Mouse (Mus musculus) left cerebral cortex, postnatal 14 days (tissue): ENCODE measurements around the gene Olfr538. TPM values are rescaled to one million over a fixed set of nuclear protein-coding genes. Genes with fewer than 3 reads are reported as not detected.
"Not testable (repeated sequence)": the region's sequence is repeated elsewhere in the genome, so short reads cannot be mapped to it uniquely, and the experiment has no call there.

Source experiments
- DNase-seq, 2 experiments: peaks; one replicate each; pipeline ENCODE4 v3.0.0; 2021 to 2022; ENCODE audit warnings: low spot score in 2 of 2, mixed read lengths in 1 of 2
- intact Hi-C: fragments of 180-260 bp; cut with DNase I; formaldehyde crosslinking; loops from one replicate; pipeline ENCODE4 v1.15.1; 2025
- long read RNA-seq, 2 experiments: library from polyadenylated mRNA; stranded (forward); transcript quantifications; one replicate each; pipeline ENCODE4 v2.0.0; 2021
- total RNA-seq, 2 experiments: library from RNA; stranded (reverse); gene quantifications; 2 replicates each; pipeline ENCODE4 v1.2.3; 2021

The Olfr538 gene
- not detected for total RNA-seq
- long read RNA-seq, experiment 1, result 0 reads
- long read RNA-seq, experiment 2, result 0 reads

GRCm38 (mm10) chr7:140567586-140567985 lies at the start of gene Olfr538:
TSS of gene Olfr538 (plus strand) at chr7:140567886.
- intact Hi-C loops, result no loop called here
- no peak for DNase-seq

DNA sequence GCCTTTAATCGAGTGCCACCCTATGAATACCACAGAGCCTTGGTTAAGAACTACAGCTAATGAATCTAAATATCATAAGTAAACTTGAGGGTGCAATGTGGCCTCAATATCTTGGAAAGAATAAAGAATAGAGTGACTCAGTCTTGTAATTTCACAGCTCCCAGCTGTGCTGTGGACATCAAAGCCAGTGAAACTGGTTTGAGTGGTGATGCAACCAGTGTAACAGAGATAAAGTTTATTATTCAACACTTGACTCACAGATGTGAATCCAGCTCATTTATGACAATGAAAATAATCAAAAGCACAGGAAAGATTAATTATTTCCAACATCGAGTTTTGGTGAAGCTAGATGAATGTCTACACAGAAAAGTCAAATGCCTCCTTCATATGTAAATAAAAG lies 27.9 kb upstream of the Olfr538 start:
- no peak for DNase-seq
- intact Hi-C loops, result no loop called here

GRCm38 (mm10) chr7:140600969-140601368 lies 33.3 kb downstream of the Olfr538 start, which contains the start of gene Olfr46:
TSS of gene Olfr46 (plus strand) at chr7:140601269.
- DNase-seq, intact Hi-C loops: not testable (repeated sequence)

Other genes starting within 250 kb of the Olfr538 start
- gene Olfr525, start 247.0 kb upstream of the Olfr538 start, total RNA-seq, result not detected
- not detected for gene Olfr527, start 233.9 kb upstream of the Olfr538 start, total RNA-seq
- gene Olfr60, start 206.2 kb upstream of the Olfr538 start, total RNA-seq, result not detected
- gene Olfr530, start 191.6 kb upstream of the Olfr538 start, total RNA-seq, result not detected
- not detected for gene Olfr531, start 165.0 kb upstream of the Olfr538 start, total RNA-seq
- not detected for gene Olfr532, start 146.2 kb upstream of the Olfr538 start, total RNA-seq
- gene Olfr533, start 104.5 kb upstream of the Olfr538 start, total RNA-seq, result not detected
- not detected for gene Olfr535, start 83.7 kb upstream of the Olfr538 start, total RNA-seq
- gene Olfr536, start 60.5 kb upstream of the Olfr538 start, total RNA-seq, result not detected
- under 1 TPM in 1 of 2 experiments, not detected in 1; 0.04 TPM for gene Olfr46, start 33.4 kb downstream of the Olfr538 start, total RNA-seq
- not detected for gene Olfr61, start 61.1 kb downstream of the Olfr538 start, total RNA-seq
- not detected for gene Olfr53, start 78.6 kb downstream of the Olfr538 start, total RNA-seq
- under 1 TPM; 0.06 to 0.07 TPM for gene Olfr539, start 92.0 kb downstream of the Olfr538 start, total RNA-seq
- gene Olfr45, start 114.1 kb downstream of the Olfr538 start, total RNA-seq, result not detected
- not detected for gene Olfr541, start 129.4 kb downstream of the Olfr538 start, total RNA-seq
- gene Cyp2e1, start 195.9 kb downstream of the Olfr538 start, total RNA-seq, result not detected
- gene Syce1, start 220.0 kb downstream of the Olfr538 start, total RNA-seq, result under 1 TPM; 0.24 to 0.38 TPM